Mouse (Mus musculus): Measurements from ENCODE around the gene Pik3c2a. TPM values are rescaled to one million over a fixed set of nuclear protein-coding genes. Genes with fewer than 3 reads are reported as not detected.

Gene Pik3c2a
- polyA plus RNA-seq, 1 experiment from 2014 or later: 35.5 TPM

GRCm38 (mm10) chr7:116307871-116308631 lies 135.2 kb downstream of the Pik3c2a start, which contains the start of gene Plekha7:
TSS of gene Plekha7 (minus strand) at chr7:116308376.
- peak; percentile 90 for DNase-seq (ENCODE audit: extremely low spot score, low spot score)
- peaks cover 46% of the 10 kb centered on the region for H3K4me1 ChIP-seq
- H3K36me3 ChIP-seq (replicated peaks): peaks cover 12% of the 10 kb centered on the region
- peak within 1 kb of the TSS; percentile 74 for H3K4me3 ChIP-seq
- H3K27ac ChIP-seq: peak within 1 kb of the TSS; percentile 96
- H3K27me3 ChIP-seq (ENCODE audit: poor library complexity, severe bottlenecking): peaks cover 11% of the 10 kb centered on the region
- H3K9me3 ChIP-seq: no peaks in the 10 kb centered on the region
- WGBS: under 1% methylated on average over 65 of the region's 65 CpGs

- peak; percentile 87 for DNase-seq (ENCODE audit: extremely low spot score, low spot score)
- WGBS: under 1% methylated on average over 63 of the region's 63 CpGs
- Histone ChIP-seq H3K9me3 (no peaks in the 10 kb centered on the region), H3K36me3 (replicated peaks) (peaks cover 17% of the 10 kb centered on the region), H3K27ac (peak overlapping the region; percentile 96), H3K4me3 (peak overlapping the region; percentile 74), H3K27me3 (ENCODE audit: poor library complexity, severe bottlenecking) (peaks cover 11% of the 10 kb centered on the region), H3K4me1 (peaks cover 46% of the 10 kb centered on the region)
These were observed 136.0 kb downstream of the Pik3c2a start for GRCm38 (mm10) chr7:116307099-116307870.

- peaks cover 46% of the 10 kb centered on the region for H3K4me1 ChIP-seq
These were observed 136.6 kb downstream of the Pik3c2a start for GRCm38 (mm10) chr7:116306601-116307000.

GRCm38 (mm10) chr7:116301661-116302311 lies 141.5 kb downstream of the Pik3c2a start:
- Histone ChIP-seq H3K36me3 (replicated peaks) (peaks cover 17% of the 10 kb centered on the region), H3K27ac (no peak overlapping the region), H3K4me3 (no peak overlapping the region), H3K27me3 (ENCODE audit: poor library complexity, severe bottlenecking) (peaks cover 11% of the 10 kb centered on the region), H3K9me3 (no peaks in the 10 kb centered on the region), H3K4me1 (peaks cover 27% of the 10 kb centered on the region)
- 97% methylated on average over 5 of the region's 5 CpGs for WGBS
- DNase-seq (ENCODE audit: extremely low spot score, low spot score): no peak

More at GRCm38 (mm10) chr7:116306601-116307000, 136.6 kb downstream of the Pik3c2a start:
- H3K4me3 ChIP-seq: peak overlapping the region; percentile 74
- peak overlapping the region; percentile 96 for H3K27ac ChIP-seq
- 19% methylated on average over 5 of the region's 5 CpGs for WGBS
- H3K36me3 ChIP-seq (replicated peaks): peaks cover 17% of the 10 kb centered on the region
- no peak for DNase-seq (ENCODE audit: extremely low spot score, low spot score)
- no peaks in the 10 kb centered on the region for H3K9me3 ChIP-seq
- H3K27me3 ChIP-seq (ENCODE audit: poor library complexity, severe bottlenecking): peaks cover 11% of the 10 kb centered on the region

- Histone ChIP-seq H3K4me3 (no peak overlapping the region), H3K27me3 (ENCODE audit: poor library complexity, severe bottlenecking) (peaks cover 6% of the 10 kb centered on the region), H3K9me3 (no peaks in the 10 kb centered on the region), H3K4me1 (peaks cover 20% of the 10 kb centered on the region), H3K27ac (no peak overlapping the region), H3K36me3 (replicated peaks) (peaks cover 20% of the 10 kb centered on the region)
- DNase-seq (ENCODE audit: extremely low spot score, low spot score): no peak
- 90% methylated on average over 4 of the region's 4 CpGs for WGBS
These were observed 142.1 kb downstream of the Pik3c2a start for GRCm38 (mm10) chr7:116301144-116301543.

GRCm38 (mm10) chr7:116298851-116299250 lies 144.4 kb downstream of the Pik3c2a start:
- peaks cover 30% of the 10 kb centered on the region for H3K4me1 ChIP-seq
- DNase-seq (ENCODE audit: extremely low spot score, low spot score): no peak
- WGBS: 93% methylated on average over 2 of the region's 2 CpGs
- H3K4me3 ChIP-seq: no peak overlapping the region
- H3K9me3 ChIP-seq: no peaks in the 10 kb centered on the region
- no peak overlapping the region for H3K27ac ChIP-seq
- H3K36me3 ChIP-seq (replicated peaks): peaks cover 26% of the 10 kb centered on the region
- H3K27me3 ChIP-seq (ENCODE audit: poor library complexity, severe bottlenecking): no peaks in the 10 kb centered on the region

- H3K27ac ChIP-seq: peak overlapping the region; percentile 35; the same call in 1 of the 2 replicates
- no peaks in the 10 kb centered on the region for H3K27me3 ChIP-seq (ENCODE audit: poor library complexity, severe bottlenecking)
- WGBS: 87% methylated on average over 10 of the region's 10 CpGs
These were observed 144.9 kb downstream of the Pik3c2a start for GRCm38 (mm10) chr7:116298389-116298788.

GRCm38 (mm10) chr7:116294961-116295360 lies 148.3 kb downstream of the Pik3c2a start:
- WGBS: 66% methylated on average over 3 of the region's 3 CpGs
- Histone ChIP-seq H3K4me3 (no peak overlapping the region), H3K4me1 (peaks cover 48% of the 10 kb centered on the region), H3K9me3 (no peaks in the 10 kb centered on the region), H3K27me3 (ENCODE audit: poor library complexity, severe bottlenecking) (no peaks in the 10 kb centered on the region), H3K36me3 (replicated peaks) (peaks cover 18% of the 10 kb centered on the region), H3K27ac (peak overlapping the region; percentile 53)
- no peak for DNase-seq (ENCODE audit: extremely low spot score, low spot score)

More at GRCm38 (mm10) chr7:116298389-116298788, 144.9 kb downstream of the Pik3c2a start:
- H3K4me1 ChIP-seq: peaks cover 30% of the 10 kb centered on the region
- H3K4me3 ChIP-seq: no peak overlapping the region
- DNase-seq (ENCODE audit: extremely low spot score, low spot score): no peak
- peaks cover 23% of the 10 kb centered on the region for H3K36me3 ChIP-seq (replicated peaks)
- H3K9me3 ChIP-seq: no peaks in the 10 kb centered on the region

GRCm38 (mm10) chr7:116292377-116292776 lies 150.9 kb downstream of the Pik3c2a start:
- WGBS: 44% methylated on average over 5 of the region's 5 CpGs
- Histone ChIP-seq H3K9me3 (no peaks in the 10 kb centered on the region), H3K4me3 (no peak overlapping the region), H3K27me3 (ENCODE audit: poor library complexity, severe bottlenecking) (no peaks in the 10 kb centered on the region), H3K4me1 (peaks cover 60% of the 10 kb centered on the region), H3K27ac (peak overlapping the region; percentile 60; the same call in 1 of the 2 replicates), H3K36me3 (replicated peaks) (peaks cover 18% of the 10 kb centered on the region)
- DNase-seq (ENCODE audit: extremely low spot score, low spot score): no peak

- no peak for DNase-seq (ENCODE audit: extremely low spot score, low spot score)
- H3K4me1 ChIP-seq: peaks cover 75% of the 10 kb centered on the region
- WGBS: 90% methylated on average over 1 of the region's 1 CpGs
These were observed 152.7 kb downstream of the Pik3c2a start for GRCm38 (mm10) chr7:116290559-116290958.

GRCm38 (mm10) chr7:116288996-116289395 lies 154.3 kb downstream of the Pik3c2a start:
- Histone ChIP-seq H3K4me1 (peaks cover 75% of the 10 kb centered on the region), H3K9me3 (no peaks in the 10 kb centered on the region), H3K36me3 (replicated peaks) (no peaks in the 10 kb centered on the region), H3K4me3 (no peak overlapping the region), H3K27me3 (ENCODE audit: poor library complexity, severe bottlenecking) (no peaks in the 10 kb centered on the region), H3K27ac (no peak overlapping the region)
- 87% methylated on average over 3 of the region's 3 CpGs for WGBS
- no peak for DNase-seq (ENCODE audit: extremely low spot score, low spot score)

More at GRCm38 (mm10) chr7:116290559-116290958, 152.7 kb downstream of the Pik3c2a start:
- peaks cover 11% of the 10 kb centered on the region for H3K36me3 ChIP-seq (replicated peaks)
- H3K9me3 ChIP-seq: no peaks in the 10 kb centered on the region
- no peak overlapping the region for H3K4me3 ChIP-seq
- H3K27me3 ChIP-seq (ENCODE audit: poor library complexity, severe bottlenecking): no peaks in the 10 kb centered on the region
- H3K27ac ChIP-seq: no peak overlapping the region

- Histone ChIP-seq H3K4me1 (peaks cover 81% of the 10 kb centered on the region), H3K27me3 (ENCODE audit: poor library complexity, severe bottlenecking) (no peaks in the 10 kb centered on the region), H3K27ac (peak overlapping the region; percentile 70; the same call in 1 of the 2 replicates), H3K36me3 (replicated peaks) (no peaks in the 10 kb centered on the region), H3K9me3 (no peaks in the 10 kb centered on the region), H3K4me3 (no peak overlapping the region)
- WGBS: 88% methylated on average over 5 of the region's 5 CpGs
- DNase-seq (ENCODE audit: extremely low spot score, low spot score): no peak
These were observed 155.3 kb downstream of the Pik3c2a start for GRCm38 (mm10) chr7:116287959-116288358.
